ENCODE assay signal across 17 mouse cellular contexts in genomic region chr4:76260686-76261085, GRCm38 (mm10).
DNase-seq lines count a peak whose midpoint lies in the region; ATAC-seq and TF ChIP-seq lines count a peak whose summit lies in the region.
"Had no signal": no experiment of that assay in that cellular context is flagged by ENCODE, and none has a peak within 500 bp of the region (broad histone marks: within the 10 kb centered on the region; RNA-seq: fewer than 3 reads in every experiment).

No protein-coding gene starts in this region.

- no peaks in the 10 kb centered on the region for H3K36me3 ChIP-seq in midbrain, postnatal 0 days (ENCODE audit: insufficient read depth, low read length)
- H3K36me3 ChIP-seq in midbrain, embryonic 16.5 days (ENCODE audit: control insufficient read depth, insufficient read depth, low read length): no peaks in the 10 kb centered on the region
- H3K36me3 ChIP-seq: embryonic facial prominence, embryonic 12.5 days; heart, embryonic 10.5 days; lung, embryonic 15.5 days had no signal

- H3K9ac ChIP-seq in midbrain, postnatal 0 days (replicated peaks; ENCODE audit: low read length, poor library complexity, severe bottlenecking): no peak overlapping the region
- no peak overlapping the region for H3K9ac ChIP-seq in midbrain, embryonic 16.5 days (ENCODE audit: low read depth, low read length)
- H3K9ac ChIP-seq: embryonic facial prominence, embryonic 12.5 days; lung, embryonic 15.5 days had no signal

- WGBS in midbrain, postnatal 0 days: 84% methylated on average over 1 of the region's 1 CpGs
- WGBS in midbrain, embryonic 16.5 days: 89% methylated on average over 1 of the region's 1 CpGs

- no peaks in the 10 kb centered on the region for H3K27me3 ChIP-seq in midbrain, postnatal 0 days (ENCODE audit: insufficient read depth, low read length)
- H3K27me3 ChIP-seq in midbrain, embryonic 16.5 days (ENCODE audit: control insufficient read depth, insufficient read depth, low read depth, low read length): no peaks in the 10 kb centered on the region
- H3K27me3 ChIP-seq: CH12.LX; embryonic facial prominence, embryonic 12.5 days; lung, embryonic 15.5 days had no signal

- no peak overlapping the region for H3K4me3 ChIP-seq in midbrain, postnatal 0 days (ENCODE audit: low read depth, low read length)
- H3K4me3 ChIP-seq in midbrain, embryonic 16.5 days (ENCODE audit: low read depth, low read length): no peak overlapping the region
- H3K4me3 ChIP-seq: embryonic facial prominence, embryonic 12.5 days; heart, embryonic 10.5 days; lung, embryonic 15.5 days had no signal

- H3K4me2 ChIP-seq in midbrain, postnatal 0 days (ENCODE audit: low read depth, low read length, poor library complexity, severe bottlenecking): no peak overlapping the region
- no peak overlapping the region for H3K4me2 ChIP-seq in midbrain, embryonic 16.5 days (ENCODE audit: low read length)
- H3K4me2 ChIP-seq: embryonic facial prominence, embryonic 12.5 days; lung, embryonic 15.5 days had no signal

- H3K27ac ChIP-seq in midbrain, postnatal 0 days (ENCODE audit: low read depth, low read length): no peak overlapping the region
- no peak overlapping the region for H3K27ac ChIP-seq in midbrain, embryonic 16.5 days (ENCODE audit: low read length)
- H3K27ac ChIP-seq: embryonic facial prominence, embryonic 12.5 days; heart, embryonic 10.5 days; lung, embryonic 15.5 days had no signal

- ATAC-seq in cerebellum, adult (ENCODE audit: insufficient number of reproducible peaks, low FRiP score, low TSS enrichment): peak; percentile 81
- ATAC-seq in midbrain, postnatal 0 days (ENCODE audit: low FRiP score): no peak
- no peak for ATAC-seq in midbrain, embryonic 16.5 days

- H3K9me3 ChIP-seq in midbrain, postnatal 0 days (ENCODE audit: low read length): no peaks in the 10 kb centered on the region
- H3K9me3 ChIP-seq in midbrain, embryonic 16.5 days (replicated peaks; ENCODE audit: control insufficient read depth, low read length, poor library complexity, severe bottlenecking): no peaks in the 10 kb centered on the region
- H3K9me3 ChIP-seq: embryonic facial prominence, embryonic 12.5 days; heart, embryonic 10.5 days; lung, embryonic 15.5 days had no signal

- peaks cover 6% of the 10 kb centered on the region; the same call in 1 of the 2 replicates for H3K4me1 ChIP-seq in midbrain, postnatal 0 days (ENCODE audit: insufficient read depth, low read length)
- peaks cover 14% of the 10 kb centered on the region for H3K4me1 ChIP-seq in midbrain, embryonic 16.5 days (ENCODE audit: control insufficient read depth, insufficient read depth, low read length)
- H3K4me1 ChIP-seq: heart, embryonic 10.5 days; lung, embryonic 15.5 days had no signal

- TF ChIP-seq CTCF in midbrain, postnatal 0 days (IDR thresholded peaks at IDR 0.05): no peak

- no peak for DNase-seq in cerebellum, postnatal 4 days (ENCODE audit: low spot score in 2 of 2)
- peak; percentile 24 for DNase-seq in midbrain, postnatal 0 days (ENCODE audit: low spot score)
- DNase-seq in cerebellum, postnatal 25 days: peak; percentile 71 to 81
- DNase-seq in retina, embryonic 14.5 days (ENCODE audit: low spot score): peak; percentile 62
- DNase-seq in right cerebral cortex, postnatal 14 days: no peak
- no peak for DNase-seq in urinary bladder, postnatal 25 days (ENCODE audit: low spot score)
- DNase-seq: adrenal gland, postnatal 36 days; heart, postnatal 14 days; kidney, adult 18-20 months; kidney, postnatal 25 days; thymus, postnatal 36 days had no signal

Comparison
In these comparisons a context has a peak if more than half of its experiments do, and no peak if none do; other contexts are left out.
1. DNase-seq: peak in midbrain, postnatal 0 days (single experiment), cerebellum, postnatal 25 days (2 of 2) and retina, embryonic 14.5 days (single experiment); none in cerebellum, postnatal 4 days (0 of 2), right cerebral cortex, postnatal 14 days (single experiment) and urinary bladder, postnatal 25 days (single experiment).